Mouse (Mus musculus) limb, embryonic 12.5 days (tissue): Measurements from ENCODE around the gene Gtf2h2. TPM values are rescaled to one million over a fixed set of nuclear protein-coding genes. Genes with fewer than 3 reads are reported as not detected.

Source experiments
- polyA plus RNA-seq: library from polyadenylated mRNA; unstranded; fragments of >200 nt; fragmentation: Nextera tagmentation; extraction: Ambion mirVana; gene quantifications from 2 replicates; pipeline ENCODE4 v1.2.1, GENCODE M21; 2016

Gtf2h2 gene
- polyA plus RNA-seq, 1 experiment from 2014 or later = 84.5 TPM

Other genes starting within 250 kb of the Gtf2h2 start
- 0.05 TPM in 1 of 2 replicates, not detected in the other for gene Naip5, start 246.3 kb downstream of the Gtf2h2 start, polyA plus RNA-seq
- gene Naip6, start 174.9 kb downstream of the Gtf2h2 start, polyA plus RNA-seq = not detected in 2 replicates
- not detected in 2 replicates for gene Naip1, start 39.7 kb downstream of the Gtf2h2 start, polyA plus RNA-seq
- gene Ocln, start 60.1 kb upstream of the Gtf2h2 start, polyA plus RNA-seq = 1.6 and 2.0 TPM in 2 replicates
- 2.9 and 3.4 TPM in 2 replicates for gene Marveld2, start 124.4 kb upstream of the Gtf2h2 start, polyA plus RNA-seq
- gene Ak6, start 158.4 kb upstream of the Gtf2h2 start, polyA plus RNA-seq = 281 and 291 TPM in 2 replicates
- 28.6 and 28.8 TPM in 2 replicates for gene Rad17, start 158.5 kb upstream of the Gtf2h2 start, polyA plus RNA-seq
- gene Taf9, start 159.0 kb upstream of the Gtf2h2 start, polyA plus RNA-seq = 17.3 and 27.3 TPM in 2 replicates
- gene Ccdc125, start 177.1 kb upstream of the Gtf2h2 start, polyA plus RNA-seq = 5.4 and 6.5 TPM in 2 replicates
- gene Cdk7, start 238.4 kb upstream of the Gtf2h2 start, polyA plus RNA-seq = 107 TPM in 2 replicates